Mouse (Mus musculus) left cerebral cortex, adult 2 months (tissue): ENCODE data around the gene Ano1. TPM values are rescaled to one million over a fixed set of nuclear protein-coding genes. Genes with fewer than 3 reads are reported as not detected.

Source experiments
- DNase-seq, 2 experiments: peaks; one replicate each; pipeline ENCODE4 v3.0.0; 2021 to 2022; ENCODE audit warnings: low spot score in 2 of 2, mixed read lengths in 1 of 2; ENCODE audit errors: extremely low spot score in 1 of 2
- H3K27ac ChIP-seq: fragments of 200-600 bp; 2 replicates; pipeline ENCODE4 v1.8.1; 2022
- H3K4me3 ChIP-seq: fragments of 200-600 bp; 2 replicates; pipeline ENCODE4 v1.8.1; 2022
- CTCF ChIP-seq: fragments of 200-600 bp; IDR thresholded peaks from 2 replicates; pipeline ENCODE4 v1.8.1; 2022; ENCODE audit warnings: antibody characterized with exemption, mild to moderate bottlenecking, moderate library complexity
- intact Hi-C: fragments of 180-260 bp; cut with DNase I; formaldehyde crosslinking; loops from one replicate; pipeline ENCODE4 v1.15.1; 2025
- total RNA-seq, 2 experiments: library from RNA; stranded (reverse); gene quantifications; 2 replicates each; pipeline ENCODE4 v1.2.3; 2021

The Ano1 gene
- total RNA-seq, 2 experiments from 2014 or later: 2.2 to 4.5 TPM

DNA sequence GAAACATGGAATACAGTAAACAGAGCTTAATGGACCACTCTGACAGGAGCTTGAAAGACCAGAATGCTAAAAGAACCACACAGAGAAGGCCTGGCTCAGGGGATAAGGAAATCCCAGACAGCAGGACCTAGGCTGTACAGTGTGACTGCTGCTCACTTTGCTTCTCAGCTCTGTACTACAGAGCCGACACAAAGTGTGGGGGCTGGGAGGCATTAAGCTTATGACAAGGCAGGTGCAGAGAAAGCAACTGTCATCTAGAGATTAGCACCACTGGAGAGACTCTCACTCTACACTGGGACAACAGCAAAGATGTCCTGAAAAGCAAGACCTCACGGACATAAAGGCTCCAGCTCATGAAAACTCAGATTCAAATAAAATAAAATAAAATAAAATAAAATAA lies 212.6 kb downstream of the Ano1 start:
- no peak overlapping the region for H3K4me3 ChIP-seq
- intact Hi-C loops: no loop called here
- no peak for DNase-seq
- H3K27ac ChIP-seq: no peak overlapping the region
- no peak for TF ChIP-seq CTCF

Other genes with a start within 250 kb of the Ano1 start
- 10 to 100 TPM; 35.9 to 37.3 TPM for gene Ppfia1, start 198.2 kb downstream of the Ano1 start, total RNA-seq
- gene Fadd, start 169.5 kb downstream of the Ano1 start, total RNA-seq: 1 to 10 TPM; 2.1 to 2.3 TPM
- gene Fgf3, start 86.1 kb upstream of the Ano1 start, total RNA-seq: 1 to 10 TPM in 1 of 2 experiments, under 1 TPM in 1; 0.48 to 1.3 TPM
- gene Fgf4, start 95.4 kb upstream of the Ano1 start, total RNA-seq: not detected
- not detected for gene Fgf15, start 144.6 kb upstream of the Ano1 start, total RNA-seq
- 10 to 100 TPM; 26.4 to 27.8 TPM for gene LTO1, start 163.1 kb upstream of the Ano1 start, total RNA-seq
- gene Ccnd1, start 188.0 kb upstream of the Ano1 start, total RNA-seq: 10 to 100 TPM; 57.0 to 57.7 TPM